Mouse (Mus musculus) kidney, adult 2 months (tissue): Measurements from ENCODE around the gene Pibf1. TPM values are rescaled to one million over a fixed set of nuclear protein-coding genes. Genes with fewer than 3 reads are reported as not detected.

ENCODE experiments used
- DNase-seq: peaks from one replicate; pipeline ENCODE4 v3.0.0; 2021
- H3K27ac ChIP-seq: fragments of 200-500 bp; 2 replicates; pipeline ENCODE4 v1.5.1; 2012; ENCODE audit warnings: low read depth, low read length, control low read depth, inconsistent platforms; ENCODE audit not compliant: insufficient read depth
- H3K27me3 ChIP-seq: fragments of 200-500 bp; replicated peaks from 2 replicates; pipeline ENCODE4 v1.6.1; 2012; ENCODE audit warnings: mild to moderate bottlenecking, moderate library complexity, low read length, inconsistent platforms; ENCODE audit not compliant: control insufficient read depth, insufficient read depth
- H3K36me3 ChIP-seq: fragments of 200-500 bp; 2 replicates; pipeline ENCODE4 v1.6.1; 2012; ENCODE audit warnings: mild to moderate bottlenecking, moderate library complexity, low read length, inconsistent platforms; ENCODE audit not compliant: control insufficient read depth, insufficient read depth
- H3K4me1 ChIP-seq: fragments of 200-500 bp; 2 replicates; pipeline ENCODE4 v1.6.1; 2011; ENCODE audit warnings: low read length; ENCODE audit not compliant: control insufficient read depth, insufficient read depth
- H3K4me3 ChIP-seq: fragments of 200-500 bp; 2 replicates; pipeline ENCODE4 v1.5.1; 2011; ENCODE audit warnings: mild to moderate bottlenecking, low read depth, low read length, control low read depth; ENCODE audit not compliant: insufficient read depth
- CTCF ChIP-seq: fragments of 200-500 bp; conservative IDR thresholded peaks from 2 replicates; pipeline ENCODE4 v1.5.1; 2011; ENCODE audit warnings: low read depth, mild to moderate bottlenecking, control low read depth, low read length, moderate library complexity, mixed read lengths; ENCODE audit not compliant: insufficient read depth, insufficient read length
- POLR2A ChIP-seq: fragments of 200-500 bp; IDR thresholded peaks from one replicate; pipeline ENCODE4 v1.6.1; 2011; ENCODE audit warnings: low read depth, low read length, control low read depth
- WGBS: fragments of 180-500 bp; shearing (Covaris S2); methylation state at CpG from one replicate; pipeline ENCODE4 v1.1.7; 2018; 5-methylcytosine and 5-hydroxymethylcytosine counted together
- polyA plus RNA-seq: library from polyadenylated mRNA; depleted of rRNA; stranded (reverse); fragments of >200 nt; gene quantifications from 2 replicates; pipeline ENCODE4 v1.2.3, GENCODE M21; 2012; rRNA removed

Gene Pibf1
- 1.3 and 1.6 TPM in 2 replicates for polyA plus RNA-seq

DNA sequence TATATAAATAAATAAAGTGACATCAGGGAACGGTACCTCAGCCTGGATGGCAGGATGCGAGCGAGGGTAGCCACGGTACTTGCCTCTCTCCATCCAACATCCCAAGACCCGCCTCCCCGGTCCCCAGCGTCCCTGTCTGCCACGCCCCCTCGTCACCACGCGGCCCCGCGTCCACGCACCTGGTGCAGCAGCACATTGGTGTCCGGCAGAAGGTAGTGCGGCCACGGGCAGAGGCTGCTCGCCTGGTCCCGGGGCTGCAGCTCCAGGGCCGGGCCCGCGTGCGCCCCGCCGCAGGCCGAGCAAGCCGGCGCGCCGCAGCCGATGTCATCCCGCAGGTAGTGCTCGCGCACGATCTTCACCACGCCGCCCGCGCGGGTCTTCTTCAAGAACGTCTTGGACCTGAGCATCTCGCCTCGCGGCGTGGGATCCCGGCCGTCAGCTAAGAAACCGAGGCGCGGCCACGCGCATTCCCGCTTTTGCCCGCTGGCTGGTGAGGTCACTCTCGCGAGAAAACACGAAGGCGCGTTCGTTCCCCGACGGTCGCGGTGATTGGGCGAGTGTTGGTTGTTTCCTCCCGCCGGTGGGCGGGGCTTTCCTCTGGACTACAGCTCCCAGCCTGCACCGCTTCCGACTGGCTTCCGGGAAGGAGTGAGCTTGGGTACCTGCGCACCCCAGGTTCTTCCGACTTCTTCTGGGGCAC lies at the start of gene Pibf1, which contains the start of gene Dis3:
TSS of gene Pibf1 (plus strand) at position 158 of the 700 bp plus-strand sequence.
TSS of gene Dis3 (minus strand) at position 504 of the 700 bp plus-strand sequence.
- Histone ChIP-seq H3K4me1 (no peaks in the 10 kb centered on the region), H3K27me3 (no peaks in the 10 kb centered on the region), H3K4me3 (peak within 1 kb of the TSS; percentile 96), H3K36me3 (no peaks in the 10 kb centered on the region; the same call in 1 of the 2 replicates), H3K27ac (no peak within 1 kb of the TSS)
- WGBS, result under 1% methylated on average over 73 of the region's 73 CpGs
- peak; percentile 50 for TF ChIP-seq POLR2A
- TF ChIP-seq CTCF, result no peak
- DNase-seq, result peak; percentile 99

DNA sequence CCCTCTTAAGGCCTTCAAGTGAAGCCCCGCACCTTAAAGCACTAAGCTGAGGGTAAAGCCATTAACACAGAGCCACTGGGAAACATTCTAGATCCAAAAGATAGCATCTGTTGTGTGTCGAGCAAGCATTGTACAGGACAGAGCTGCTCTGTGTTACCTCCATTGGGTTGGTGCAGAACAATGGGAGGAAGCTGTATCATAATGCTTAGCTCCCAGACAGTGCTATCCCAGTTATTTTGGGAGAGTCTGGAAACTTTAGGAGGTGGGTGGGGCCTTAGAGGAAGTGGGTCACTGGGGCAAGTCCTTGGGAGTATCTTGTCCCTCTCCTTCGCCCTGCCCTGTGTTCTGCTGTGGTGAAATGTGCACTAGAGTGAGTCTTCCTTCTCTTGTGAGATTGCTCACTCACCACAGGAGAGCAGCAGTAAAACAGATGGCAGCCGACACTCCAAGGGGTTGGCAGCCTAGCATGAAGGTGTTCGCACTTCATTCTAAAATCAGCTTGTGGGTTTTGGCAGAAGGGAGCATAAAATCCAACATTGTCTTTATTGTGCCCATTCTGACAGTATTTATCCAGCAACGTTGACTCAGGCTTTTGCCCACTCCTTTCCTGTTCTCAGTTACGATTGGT lies 40.2 kb upstream of the Pibf1 start:
- H3K27ac ChIP-seq, result no peak overlapping the region
- 74% methylated on average over 7 of the region's 7 CpGs for WGBS
- no peak for DNase-seq
- no peaks in the 10 kb centered on the region for H3K36me3 ChIP-seq
- H3K4me3 ChIP-seq, result no peak overlapping the region
- TF ChIP-seq POLR2A (no peak), CTCF (no peak)
- no peaks in the 10 kb centered on the region for H3K4me1 ChIP-seq
- H3K27me3 ChIP-seq, result no peaks in the 10 kb centered on the region

DNA sequence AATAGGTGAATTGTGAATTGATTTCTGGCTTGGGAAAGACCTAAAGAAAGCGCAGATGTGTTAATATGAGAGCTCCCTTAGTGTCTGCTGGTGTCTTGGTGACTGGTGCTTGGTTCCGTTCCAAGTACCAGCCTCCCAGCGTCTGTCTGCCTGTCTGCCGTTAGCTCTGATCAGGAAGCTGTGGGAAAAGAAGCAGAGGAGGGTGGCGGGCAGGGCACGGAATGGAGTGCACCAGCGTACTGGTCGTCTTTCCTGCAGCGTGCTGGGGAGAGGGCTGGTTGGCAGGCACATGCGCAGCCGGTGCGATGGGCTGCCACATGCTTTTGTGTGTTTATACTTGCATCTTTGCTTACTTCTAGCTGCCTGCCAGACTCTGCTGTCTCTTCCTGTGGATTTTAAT lies 38.6 kb upstream of the Pibf1 start:
- no peaks in the 10 kb centered on the region for H3K27me3 ChIP-seq
- H3K4me1 ChIP-seq, result no peaks in the 10 kb centered on the region
- no peak overlapping the region for H3K4me3 ChIP-seq
- H3K27ac ChIP-seq, result no peak overlapping the region
- no peaks in the 10 kb centered on the region for H3K36me3 ChIP-seq
- no peak for DNase-seq
- TF ChIP-seq POLR2A, result no peak
- TF ChIP-seq CTCF, result no peak
- 90% methylated on average over 12 of the region's 12 CpGs for WGBS

DNA sequence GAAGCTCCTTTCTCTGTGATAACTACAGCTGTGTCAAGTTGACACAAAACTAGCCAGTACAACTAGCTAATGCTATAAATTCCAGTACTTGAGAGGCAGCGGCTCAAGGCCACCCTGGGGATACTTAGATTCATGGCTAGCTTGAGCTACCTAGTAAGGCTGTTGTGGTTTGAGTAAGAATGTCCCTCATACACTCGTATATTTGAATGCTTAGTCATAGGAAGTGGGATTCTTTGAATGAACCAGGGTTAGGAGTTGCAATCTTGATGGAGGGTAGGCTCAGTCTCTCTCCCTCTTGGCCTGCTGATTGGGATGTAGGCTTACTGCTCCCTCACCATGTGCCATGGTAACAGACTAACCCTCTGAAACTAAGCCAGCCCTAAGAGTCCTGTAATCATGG lies 36.1 kb upstream of the Pibf1 start:
- 98% methylated on average over 2 of the region's 2 CpGs for WGBS
- H3K36me3 ChIP-seq, result no peaks in the 10 kb centered on the region
- no peak for DNase-seq
- TF ChIP-seq CTCF (no peak), POLR2A (no peak)
- no peak overlapping the region for H3K27ac ChIP-seq
- H3K27me3 ChIP-seq, result no peaks in the 10 kb centered on the region
- no peaks in the 10 kb centered on the region for H3K4me1 ChIP-seq
- H3K4me3 ChIP-seq, result no peak overlapping the region

DNA sequence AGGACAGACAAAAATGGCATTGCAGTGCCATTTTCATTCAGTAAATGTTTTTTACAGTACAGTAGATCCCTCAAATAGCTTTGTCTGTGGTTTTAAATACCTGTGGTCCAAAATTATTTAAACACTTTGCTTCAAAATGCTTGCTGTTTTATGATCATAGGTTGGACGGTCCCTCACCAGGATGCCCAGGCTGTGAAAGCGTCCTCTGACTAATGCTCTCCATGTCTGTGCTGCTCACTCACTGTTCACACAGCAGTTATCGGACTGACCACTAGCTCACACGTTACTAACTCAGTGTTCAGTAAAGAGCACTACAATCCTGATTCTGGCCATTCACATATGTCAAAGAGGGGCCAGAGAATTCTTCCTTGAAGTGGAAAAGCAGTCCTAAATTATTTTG lies 28.1 kb upstream of the Pibf1 start:
- no peaks in the 10 kb centered on the region for H3K27me3 ChIP-seq
- no peaks in the 10 kb centered on the region for H3K4me1 ChIP-seq
- no peak for TF ChIP-seq POLR2A
- no peak for TF ChIP-seq CTCF
- no peak overlapping the region for H3K27ac ChIP-seq
- H3K36me3 ChIP-seq, result peaks cover 2% of the 10 kb centered on the region
- 90% methylated on average over 4 of the region's 4 CpGs for WGBS
- no peak overlapping the region for H3K4me3 ChIP-seq
- DNase-seq, result no peak

DNA sequence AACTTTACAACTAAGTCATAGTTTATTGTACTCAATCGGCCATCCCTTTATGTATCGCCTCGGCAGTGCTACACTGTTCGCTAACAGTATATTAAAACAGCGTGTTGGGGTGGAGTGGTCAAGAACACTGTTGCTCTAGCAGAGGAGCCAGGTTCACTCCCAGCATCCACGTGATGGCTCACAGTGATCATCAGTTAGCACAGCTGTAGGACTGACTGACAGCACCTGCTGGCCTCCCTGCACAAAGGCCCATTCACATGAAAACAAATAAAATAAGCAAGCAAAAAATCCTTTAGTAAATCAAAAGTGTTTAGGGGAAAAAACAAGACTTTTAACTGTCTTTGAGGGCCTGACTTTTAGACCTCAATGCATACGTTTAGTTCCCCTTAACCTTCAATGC lies 10.3 kb upstream of the Pibf1 start:
- Histone ChIP-seq H3K4me1 (no peaks in the 10 kb centered on the region), H3K27ac (no peak overlapping the region), H3K36me3 (peaks cover 10% of the 10 kb centered on the region), H3K27me3 (no peaks in the 10 kb centered on the region), H3K4me3 (no peak overlapping the region)
- no peak for DNase-seq
- WGBS, result 93% methylated on average over 7 of the region's 7 CpGs
- TF ChIP-seq POLR2A (no peak), CTCF (no peak)

DNA sequence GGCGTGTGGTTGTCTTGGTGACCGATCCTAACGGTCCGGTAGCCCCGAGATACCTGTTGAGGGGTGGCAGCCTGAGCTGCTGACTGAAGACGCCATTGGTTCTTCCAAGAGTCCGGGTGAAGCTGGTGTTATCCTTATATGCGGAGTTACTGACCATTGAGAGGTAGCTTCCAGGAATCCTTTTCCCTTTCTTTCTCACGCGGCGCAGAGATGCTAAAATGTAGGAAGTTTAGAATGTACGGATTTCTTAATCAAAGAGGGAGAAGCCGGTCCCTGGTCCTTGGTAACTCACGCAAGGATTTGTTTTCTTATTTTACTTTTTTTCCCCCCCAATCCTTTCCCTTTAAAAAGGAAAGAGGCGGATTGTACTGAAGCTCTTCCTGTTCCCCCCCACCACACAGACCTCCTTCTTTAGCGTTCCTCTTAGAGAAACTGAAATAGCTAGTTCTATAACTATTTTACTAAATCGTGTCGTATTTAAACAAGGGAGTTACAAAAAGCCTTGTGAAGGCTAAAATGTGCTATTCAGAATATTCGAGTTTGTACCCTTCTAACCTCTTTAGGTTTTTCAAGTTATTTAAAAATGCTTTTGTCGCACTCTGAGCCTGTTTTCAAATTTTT lies 853 bp downstream of the Pibf1 start:
- H3K4me1 ChIP-seq, result no peaks in the 10 kb centered on the region
- no peaks in the 10 kb centered on the region for H3K27me3 ChIP-seq
- TF ChIP-seq CTCF (no peak), POLR2A (no peak)
- H3K36me3 ChIP-seq, result no peaks in the 10 kb centered on the region; the same call in 1 of the 2 replicates
- H3K4me3 ChIP-seq, result peak overlapping the region; percentile 96
- H3K27ac ChIP-seq, result no peak overlapping the region
- WGBS, result 5% methylated on average over 20 of the region's 20 CpGs
- DNase-seq, result no peak
